Mouse (Mus musculus) spleen, postnatal 4 days (tissue): ENCODE data around the gene Mok.

Experiments
- DNase-seq, 2 experiments: peaks; one replicate each; pipeline ENCODE4 v3.0.0; 2022; ENCODE audit warnings: low spot score in 2 of 2

Mok gene

GRCm38 (mm10) chr12:110808848-110809247, 31.9 kb downstream of the Mok start:
- no peak for DNase-seq

GRCm38 (mm10) chr12:110808430-110808829, 32.3 kb downstream of the Mok start:
- DNase-seq: no peak

- DNase-seq: no peak
Measured at GRCm38 (mm10) chr12:110806301-110806970, 34.3 kb downstream of the Mok start.

DNA sequence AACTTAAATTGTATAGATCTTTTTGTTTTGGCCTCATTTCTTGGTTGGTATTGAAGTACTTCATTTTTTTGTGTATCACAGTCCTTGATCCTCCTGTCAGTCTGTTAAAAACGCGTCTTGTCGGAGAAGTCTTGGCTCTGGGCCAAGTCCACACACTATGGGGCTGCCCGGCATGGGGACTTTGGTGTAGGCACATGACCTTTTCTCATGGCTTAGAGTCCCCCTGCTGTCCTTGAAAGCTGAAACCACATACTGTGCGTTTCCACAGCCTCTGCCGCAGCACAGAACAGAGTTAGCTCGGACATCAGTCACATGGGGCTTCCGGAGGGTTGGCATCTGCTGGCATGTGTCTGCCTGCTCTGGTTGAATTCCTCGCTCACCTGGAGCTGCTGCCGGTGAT, 36.5 kb downstream of the Mok start:
- DNase-seq: no peak

GRCm38 (mm10) chr12:110802674-110803297, 38.0 kb downstream of the Mok start:
- DNase-seq: no peak

DNA sequence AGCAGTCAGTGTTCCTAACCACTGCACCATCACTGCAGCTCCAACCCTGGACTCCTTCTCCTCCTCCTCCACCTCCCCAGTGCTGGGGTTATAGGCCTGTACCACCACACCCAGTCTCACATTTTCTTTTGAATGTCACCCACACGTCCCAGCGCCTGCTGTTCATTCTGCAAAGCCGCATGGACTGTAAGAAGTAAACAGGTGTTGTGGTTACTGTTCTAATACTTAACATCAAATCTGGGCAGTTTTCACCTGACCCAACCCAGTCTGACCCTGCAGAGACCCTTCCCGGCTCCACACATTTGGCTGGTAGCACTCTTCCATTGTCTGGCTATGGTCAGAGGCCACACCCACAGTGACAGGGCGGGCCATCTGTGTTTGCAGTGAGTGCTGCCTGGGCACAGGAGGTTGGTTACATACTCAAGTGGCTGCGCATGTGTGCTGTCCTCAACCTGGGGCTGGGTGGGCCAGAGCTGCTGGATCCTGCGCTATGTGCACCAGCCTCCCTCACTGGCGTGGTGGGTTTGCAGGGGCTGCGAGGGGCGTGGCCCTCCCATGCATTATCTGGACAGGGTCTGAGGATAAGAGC, 38.8 kb downstream of the Mok start:
- no peak for DNase-seq

GRCm38 (mm10) chr12:110799226-110799625, 41.5 kb downstream of the Mok start:
- no peak for DNase-seq

DNA sequence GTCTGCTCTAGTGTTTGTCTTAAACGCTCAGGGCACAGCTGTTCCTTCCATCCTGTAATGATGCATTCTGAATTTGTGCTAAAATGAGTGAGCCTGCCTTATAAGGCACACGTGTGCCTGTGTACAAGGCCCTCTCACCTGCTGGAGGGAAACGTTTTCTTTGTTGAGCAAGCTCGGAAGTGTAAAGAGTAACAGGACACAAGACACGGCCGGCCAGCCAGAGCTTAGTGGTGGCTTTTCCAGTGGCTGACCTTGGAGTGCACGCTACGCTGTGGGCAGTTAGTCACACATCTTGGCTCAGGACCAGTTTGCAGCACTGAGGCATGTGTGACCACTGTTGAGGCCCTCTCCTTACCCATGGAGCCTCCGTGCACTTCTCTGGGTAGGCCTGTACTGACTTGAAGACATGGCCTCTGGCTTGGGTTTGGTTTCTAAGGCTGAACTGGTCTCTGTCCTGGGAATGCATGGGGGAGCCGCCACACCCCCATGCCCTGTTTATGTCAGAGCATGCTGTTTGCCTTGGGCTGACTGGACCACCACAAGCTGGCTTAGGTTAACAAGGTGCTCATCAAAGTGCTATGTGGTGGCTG, 42.8 kb downstream of the Mok start:
- no peak for DNase-seq

GRCm38 (mm10) chr12:110797202-110797601, 43.5 kb downstream of the Mok start:
- no peak for DNase-seq

- no peak for DNase-seq
Measured at GRCm38 (mm10) chr12:110796748-110797147, 44.0 kb downstream of the Mok start.

DNA sequence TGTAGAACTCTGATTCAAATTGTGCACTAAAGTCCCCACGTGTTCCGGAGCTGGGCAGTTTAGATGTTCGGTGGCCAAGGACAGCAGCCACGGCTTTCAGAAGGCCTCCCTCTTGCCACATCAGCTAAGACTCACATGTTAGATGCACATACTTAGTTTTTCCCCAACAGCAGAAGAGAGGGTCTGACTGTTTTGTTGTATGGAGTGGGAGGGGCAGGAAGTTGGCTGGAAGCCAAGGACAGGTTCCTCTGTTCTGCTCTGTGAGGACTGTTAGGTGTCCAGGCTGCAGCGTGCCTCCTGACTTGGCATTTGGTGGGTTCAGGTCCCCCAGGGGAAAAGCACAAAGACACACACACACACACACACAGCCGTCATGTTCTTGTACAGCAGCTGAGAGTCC, 45.7 kb downstream of the Mok start:
- no peak for DNase-seq

GRCm38 (mm10) chr12:110791026-110791425, 49.7 kb downstream of the Mok start:
- no peak for DNase-seq

- no peak for DNase-seq
Measured at GRCm38 (mm10) chr12:110790580-110790979, 50.2 kb downstream of the Mok start.

- DNase-seq: no peak
Measured at GRCm38 (mm10) chr12:110786243-110786642, 54.5 kb downstream of the Mok start.

GRCm38 (mm10) chr12:110784211-110784610, 56.5 kb downstream of the Mok start:
- DNase-seq: no peak

DNA sequence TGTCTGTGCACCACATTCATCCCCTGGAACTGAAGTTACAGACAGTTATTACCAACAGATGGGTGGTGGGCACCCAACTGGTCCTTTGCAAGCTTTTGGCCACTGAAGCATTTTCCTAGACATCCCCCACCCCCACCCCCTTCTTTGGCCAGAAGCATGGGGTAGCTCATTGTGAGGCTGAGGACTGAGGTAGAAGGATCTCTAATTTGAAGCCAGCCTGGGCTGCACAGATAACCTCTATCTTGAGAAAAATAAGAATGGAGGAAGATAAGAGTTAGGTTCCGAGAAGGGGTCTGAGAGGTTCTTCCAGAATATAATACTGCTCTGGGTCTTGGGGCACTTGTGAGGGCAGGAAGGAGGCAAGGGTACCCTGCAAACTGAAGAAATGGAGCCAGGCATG, 58.5 kb downstream of the Mok start:
- DNase-seq: no peak

- DNase-seq: no peak
Measured at GRCm38 (mm10) chr12:110781181-110781580, 59.6 kb downstream of the Mok start.

DNA sequence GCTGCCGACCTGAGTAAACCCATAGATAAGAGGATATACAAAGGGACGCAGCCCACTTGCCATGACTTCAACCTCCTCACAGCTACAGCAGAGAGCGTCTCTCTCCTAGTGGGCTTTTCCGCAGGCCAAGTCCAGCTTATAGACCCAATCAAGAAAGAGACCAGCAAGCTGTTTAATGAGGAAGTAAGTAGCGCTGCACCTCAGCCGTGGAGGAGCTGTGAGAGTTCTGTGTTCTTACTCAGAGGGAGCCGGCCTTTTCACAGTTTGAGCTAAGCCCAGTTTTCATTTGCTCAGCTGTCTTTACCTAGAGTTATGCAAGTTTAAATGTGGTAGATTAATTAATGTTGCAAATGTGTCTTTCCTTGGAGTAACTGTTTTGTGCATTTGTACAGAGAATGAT, 61.4 kb downstream of the Mok start:
- DNase-seq: no peak

DNA sequence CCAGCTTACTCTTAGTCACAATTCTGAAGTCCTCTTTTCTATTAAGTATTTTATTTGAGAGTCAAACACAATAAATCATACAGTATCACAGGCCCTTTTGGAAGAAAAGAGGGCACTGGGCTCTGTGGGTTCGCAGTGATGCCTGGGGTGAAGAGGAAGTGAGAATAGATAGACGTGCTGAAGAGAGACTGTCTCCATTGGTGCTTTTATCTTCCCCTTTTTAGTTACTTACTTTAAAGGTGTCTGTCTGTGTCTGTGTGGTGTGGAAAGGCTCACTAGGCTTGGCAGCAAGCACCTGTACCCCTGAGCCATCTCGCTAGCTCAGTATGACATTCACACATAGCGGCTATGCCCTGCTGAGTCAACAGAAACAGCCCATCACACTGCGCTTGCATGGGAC, 62.9 kb downstream of the Mok start:
- DNase-seq: no peak

DNA sequence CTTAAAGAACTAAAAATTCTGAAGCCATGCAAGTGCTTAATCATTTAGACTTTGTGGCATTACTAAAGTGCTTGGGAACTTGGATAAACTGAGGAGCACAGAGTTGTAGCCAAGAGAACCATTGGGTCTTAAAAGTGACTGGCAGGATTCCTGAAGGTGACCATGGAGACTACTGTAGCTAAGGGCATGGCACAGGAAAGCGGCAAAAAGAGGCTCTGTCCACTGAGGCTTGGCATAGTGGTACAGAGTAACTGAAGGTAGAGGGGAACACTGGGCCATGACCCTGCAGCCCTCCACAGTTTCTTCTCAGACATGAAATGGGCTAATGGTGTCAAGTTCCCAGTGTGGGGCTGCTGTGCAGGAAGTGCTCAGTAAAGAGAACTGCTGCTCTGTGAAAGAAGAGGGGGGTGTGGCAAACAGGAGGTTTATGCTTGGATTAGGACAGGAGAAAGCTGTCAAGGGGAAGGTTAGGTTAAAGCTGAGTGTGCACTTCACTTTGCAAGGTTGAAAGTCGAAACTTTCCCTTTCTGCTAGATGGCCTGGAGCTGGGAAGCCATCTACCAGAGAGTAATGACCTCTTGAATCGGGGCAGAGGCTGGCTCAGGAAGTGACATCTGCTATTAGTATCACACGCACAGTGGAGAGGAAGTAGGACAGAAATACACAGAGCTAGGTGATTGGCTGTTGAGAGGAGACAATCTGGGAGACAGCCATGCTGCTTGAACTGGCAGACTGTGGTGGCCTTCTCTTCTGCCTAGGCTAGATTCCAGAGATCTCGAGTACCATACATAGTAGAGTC, 64.9 kb downstream of the Mok start:
- DNase-seq: no peak

- no peak for DNase-seq
Measured at GRCm38 (mm10) chr12:110771961-110772360, 68.8 kb downstream of the Mok start.
